10 mouse cellular contexts compared by ENCODE assay signal in genomic region chr10:127048608-127049394, GRCm38 (mm10). TPM values are rescaled to one million over a fixed set of nuclear protein-coding genes. Genes with fewer than 3 reads are reported as not detected.
DNase-seq lines count a peak whose midpoint lies in the region; ATAC-seq and TF ChIP-seq lines count a peak whose summit lies in the region.
"Had no signal": no experiment of that assay in that cellular context is flagged by ENCODE, and none has a peak within 500 bp of the region (broad histone marks: within the 10 kb centered on the region; RNA-seq: fewer than 3 reads in every experiment).

No protein-coding gene starts in this region.

- WGBS in forebrain, postnatal 0 days, result 5% methylated on average over 35 of the region's 35 CpGs
- WGBS in liver, embryonic 13.5 days (ENCODE audit: insufficient replicate concordance), result 8% methylated on average over 35 of the region's 35 CpGs

- H3K27ac ChIP-seq in bone marrow macrophage, adult 2 months (ENCODE audit: insufficient read depth, low read depth, low read length), result no peak overlapping the region
- H3K27ac ChIP-seq in forebrain, postnatal 0 days (ENCODE audit: low read depth, low read length), result no peak overlapping the region
- no peak overlapping the region for H3K27ac ChIP-seq in liver, embryonic 13.5 days

- ATAC-seq in forebrain, postnatal 0 days, result peak; percentile 34; the same call in 1 of the 2 replicates
- ATAC-seq in liver, embryonic 13.5 days (ENCODE audit: low read depth), result no peak

- no peaks in the 10 kb centered on the region for H3K9me3 ChIP-seq in forebrain, postnatal 0 days (ENCODE audit: low read length)
- no peaks in the 10 kb centered on the region for H3K9me3 ChIP-seq in liver, embryonic 13.5 days (replicated peaks)

- intact Hi-C loops in gastrocnemius, postnatal 36 days (cut with DNase I), result no loop called here

- no peak for TF ChIP-seq POLR2A in bone marrow macrophage, adult 2 months (IDR thresholded peaks at IDR 0.05; ENCODE audit: borderline replicate concordance, low read depth, low read length)

- H3K4me2 ChIP-seq in forebrain, postnatal 0 days (ENCODE audit: low read depth), result no peak overlapping the region
- H3K4me2 ChIP-seq in liver, embryonic 13.5 days, result peak overlapping the region; percentile 26; the same call in 1 of the 2 replicates

- DNase-seq in kidney, adult 18-20 months, result peak; percentile 58
- DNase-seq in kidney, postnatal 4 days, result no peak
- no peak for DNase-seq in forebrain, postnatal 0 days
- DNase-seq in liver, embryonic 13.5 days, result no peak
- DNase-seq in layer of hippocampus, postnatal 36 days, result no peak
- DNase-seq in thymus, postnatal 36 days, result no peak
- DNase-seq in gastrocnemius, postnatal 36 days, result no peak
- DNase-seq: thymus, postnatal 4 days had no signal

- H3K36me3 ChIP-seq in forebrain, postnatal 0 days (ENCODE audit: insufficient read depth), result peaks cover 8% of the 10 kb centered on the region; the same call in 1 of the 2 replicates
- H3K36me3 ChIP-seq in liver, embryonic 13.5 days, result peaks cover 15% of the 10 kb centered on the region

- no peak overlapping the region for H3K9ac ChIP-seq in forebrain, postnatal 0 days
- no peak overlapping the region for H3K9ac ChIP-seq in liver, embryonic 13.5 days

- H3K4me1 ChIP-seq in bone marrow macrophage, adult 2 months (ENCODE audit: control insufficient read depth, insufficient read depth, low read length), result peaks cover 7% of the 10 kb centered on the region
- H3K4me1 ChIP-seq in forebrain, postnatal 0 days (ENCODE audit: insufficient read depth), result no peaks in the 10 kb centered on the region
- peaks cover 10% of the 10 kb centered on the region for H3K4me1 ChIP-seq in liver, embryonic 13.5 days (replicated peaks)

- H3K4me3 ChIP-seq in bone marrow macrophage, adult 2 months (ENCODE audit: insufficient read depth, low read length), result peak overlapping the region; percentile 23
- H3K4me3 ChIP-seq in forebrain, postnatal 0 days (ENCODE audit: low read depth, low read length), result no peak overlapping the region
- peak overlapping the region; percentile 18; the same call in 1 of the 2 replicates for H3K4me3 ChIP-seq in liver, embryonic 13.5 days (replicated peaks)

- H3K27me3 ChIP-seq in forebrain, postnatal 0 days (ENCODE audit: insufficient read depth, low read length), result peaks cover 32% of the 10 kb centered on the region
- peaks cover 65% of the 10 kb centered on the region for H3K27me3 ChIP-seq in liver, embryonic 13.5 days

- no peak for TF ChIP-seq CTCF in bone marrow macrophage, adult 2 months (IDR thresholded peaks at IDR 0.05; ENCODE audit: low read depth, low read length)
- TF ChIP-seq CTCF in forebrain, postnatal 0 days (IDR thresholded peaks at IDR 0.05; ENCODE audit: low read depth), result peak; percentile 24; the same call in 1 of the 2 replicates

RNA-seq across cellular contexts. Expression of gene Cyp27b1, which starts 0.8 kb away (rescaled TPM):
- not detected in 2 replicates for polyA plus RNA-seq in bone marrow macrophage, adult 2 months (2012; ENCODE audit: insufficient read depth, insufficient read length, missing spikeins)
- total RNA-seq in forebrain, postnatal 0 days (2014; rRNA removed), result 0.08 and 0.33 TPM in 2 replicates
- 0.11 TPM in 2 replicates for polyA plus RNA-seq in forebrain, postnatal 0 days (2015; fragmentation: Nextera tagmentation; extraction: Ambion mirVana)
- not detected in 2 replicates for polyA plus RNA-seq in liver, embryonic 13.5 days (2015; fragmentation: Nextera tagmentation; extraction: Ambion mirVana)
- 1 to 10 TPM; 1.6 to 1.7 TPM for total RNA-seq in layer of hippocampus, postnatal 36 days (2021)
- total RNA-seq in gastrocnemius, postnatal 36 days (2021), result under 1 TPM; 0.10 to 0.15 TPM
- polyA plus RNA-seq: neural tube, embryonic 14.5 days had no signal

RNA-seq across cellular contexts. Expression of gene Eef1akmt3, which starts 7.5 kb away (rescaled TPM):
- polyA plus RNA-seq in bone marrow macrophage, adult 2 months (2012; ENCODE audit: insufficient read depth, insufficient read length, missing spikeins), result 0.34 TPM in 1 of 2 replicates, not detected in the other
- 0.14 TPM in 1 of 2 replicates, not detected in the other for total RNA-seq in forebrain, postnatal 0 days (2014; rRNA removed)
- polyA plus RNA-seq in forebrain, postnatal 0 days (2015; fragmentation: Nextera tagmentation; extraction: Ambion mirVana), result 0.08 and 0.15 TPM in 2 replicates
- polyA plus RNA-seq in liver, embryonic 13.5 days (2015; fragmentation: Nextera tagmentation; extraction: Ambion mirVana), result 0.07 and 0.14 TPM in 2 replicates
- total RNA-seq in layer of hippocampus, postnatal 36 days (2021), result under 1 TPM; 0.27 to 0.30 TPM
- total RNA-seq in gastrocnemius, postnatal 36 days (2021), result under 1 TPM in 1 of 2 experiments, not detected in 1; 0.10 TPM

RNA-seq across cellular contexts. Expression of gene Mettl1, which starts 7.6 kb away (rescaled TPM):
- 3.1 and 4.3 TPM in 2 replicates for polyA plus RNA-seq in bone marrow macrophage, adult 2 months (2012; ENCODE audit: insufficient read depth, insufficient read length, missing spikeins)
- total RNA-seq in forebrain, postnatal 0 days (2014; rRNA removed), result 9.2 and 10.9 TPM in 2 replicates
- 16.1 and 21.0 TPM in 2 replicates for polyA plus RNA-seq in forebrain, postnatal 0 days (2015; fragmentation: Nextera tagmentation; extraction: Ambion mirVana)
- polyA plus RNA-seq in liver, embryonic 13.5 days (2015; fragmentation: Nextera tagmentation; extraction: Ambion mirVana), result 28.3 and 29.5 TPM in 2 replicates
- 10 to 100 TPM; 12.0 to 12.6 TPM for total RNA-seq in layer of hippocampus, postnatal 36 days (2021)
- total RNA-seq in gastrocnemius, postnatal 36 days (2021), result 10 to 100 TPM in 1 of 2 experiments, 1 to 10 TPM in 1; 8.2 to 10.0 TPM

RNA-seq across cellular contexts. Expression of gene March9, which starts 11.2 kb away (rescaled TPM):
- polyA plus RNA-seq in bone marrow macrophage, adult 2 months (2012; ENCODE audit: insufficient read depth, insufficient read length, missing spikeins), result 1.2 and 1.7 TPM in 2 replicates
- 70.7 and 75.8 TPM in 2 replicates for total RNA-seq in forebrain, postnatal 0 days (2014; rRNA removed)
- polyA plus RNA-seq in forebrain, postnatal 0 days (2015; fragmentation: Nextera tagmentation; extraction: Ambion mirVana), result 7.9 and 8.1 TPM in 2 replicates
- polyA plus RNA-seq in liver, embryonic 13.5 days (2015; fragmentation: Nextera tagmentation; extraction: Ambion mirVana), result 0.07 TPM in 1 of 2 replicates, not detected in the other
- total RNA-seq in layer of hippocampus, postnatal 36 days (2021), result 10 to 100 TPM; 21.3 to 21.6 TPM
- total RNA-seq in gastrocnemius, postnatal 36 days (2021), result under 1 TPM; 0.64 to 0.66 TPM

RNA-seq across cellular contexts. Expression of gene Cdk4, which starts 14.5 kb away (rescaled TPM):
- 161 and 187 TPM in 2 replicates for polyA plus RNA-seq in bone marrow macrophage, adult 2 months (2012; ENCODE audit: insufficient read depth, insufficient read length, missing spikeins)
- total RNA-seq in forebrain, postnatal 0 days (2014; rRNA removed), result 432 and 445 TPM in 2 replicates
- 656 and 790 TPM in 2 replicates for polyA plus RNA-seq in forebrain, postnatal 0 days (2015; fragmentation: Nextera tagmentation; extraction: Ambion mirVana)
- 645 and 664 TPM in 2 replicates for polyA plus RNA-seq in liver, embryonic 13.5 days (2015; fragmentation: Nextera tagmentation; extraction: Ambion mirVana)
- 10 to 100 TPM; 93.5 to 97.5 TPM for total RNA-seq in layer of hippocampus, postnatal 36 days (2021)
- total RNA-seq in gastrocnemius, postnatal 36 days (2021), result 10 to 100 TPM; 29.7 to 38.9 TPM
